Mouse (Mus musculus): ENCODE data around the gene Krt35.

DNA sequence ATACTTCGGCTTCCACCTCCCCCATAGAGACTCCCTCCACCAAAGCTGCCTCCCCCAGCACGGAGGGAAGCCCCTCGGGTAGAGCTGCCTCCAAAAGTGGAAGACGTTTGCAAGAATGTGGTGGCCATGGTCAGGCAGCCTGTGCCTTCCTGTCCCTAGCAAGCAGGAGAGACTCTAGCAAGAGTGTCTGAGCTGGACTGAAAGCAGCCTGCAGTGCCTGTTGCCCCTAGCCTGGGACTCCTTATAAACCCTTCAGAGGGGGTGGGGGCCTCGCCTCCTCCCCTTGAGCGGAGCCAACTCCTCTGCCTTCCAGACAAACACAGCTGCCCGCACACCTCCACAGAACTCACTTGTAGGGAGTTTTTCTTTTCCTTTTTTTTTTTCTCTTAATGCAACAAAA, 39.7 kb upstream of the Krt35 start, which contains the start of gene Krt15:
- no peak for TF ChIP-seq CTCF (IDR thresholded peaks at IDR 0.05; ENCODE audit: low read depth, low read length)
- TF ChIP-seq POLR2A (IDR thresholded peaks at IDR 0.05; ENCODE audit: extremely low read depth, insufficient read depth, low read length), result no peak
